Mouse (Mus musculus) liver, adult 2 months (tissue): Measurements from ENCODE around the gene Cdhr2.

ENCODE experiments used
- CTCF ChIP-seq: fragments of 200-500 bp; IDR thresholded peaks from 2 replicates; pipeline ENCODE4 v1.5.1; 2011; ENCODE audit warnings: low read depth, low read length, control low read depth
- POLR2A ChIP-seq: fragments of 200-500 bp; IDR thresholded peaks from 2 replicates; pipeline ENCODE4 v1.6.1; 2011; ENCODE audit warnings: low read length, control low read depth; ENCODE audit not compliant: insufficient read depth; ENCODE audit errors: extremely low read depth

- TF ChIP-seq CTCF (no peak), POLR2A (no peak)
These were observed 59.0 kb downstream of the Cdhr2 start for GRCm38 (mm10) chr13:54760164-54760795.
